Mouse (Mus musculus): Measurements from ENCODE around the gene Nrf1. TPM values are rescaled to one million over a fixed set of nuclear protein-coding genes. Genes with fewer than 3 reads are reported as not detected.

Nrf1 gene
- 76.6 and 77.3 TPM in 2 replicates for polyA plus RNA-seq (2014; fragmentation: Nextera tagmentation; extraction: Ambion mirVana)

GRCm38 (mm10) chr6:30047271-30048162 lies at the start of gene Nrf1:
Nrf1 (plus strand) TSS chr6:30047988.
- peak within 1 kb of the TSS; percentile 75 for H3K4me2 ChIP-seq
- H3K9me3 ChIP-seq (ENCODE audit: control insufficient read depth, low read length) = no peaks in the 10 kb centered on the region
- peaks cover 6% of the 10 kb centered on the region; the same call in 1 of the 2 replicates for H3K4me1 ChIP-seq (ENCODE audit: control insufficient read depth, insufficient read depth, low read length)
- WGBS = under 1% methylated on average over 75 of the region's 78 CpGs
- peak; percentile 94 for ATAC-seq (ENCODE audit: low FRiP score)
- peak within 1 kb of the TSS; percentile 100 for H3K4me3 ChIP-seq (ENCODE audit: low read depth, low read length)
- H3K9ac ChIP-seq (ENCODE audit: low read length) = peak within 1 kb of the TSS; percentile 100
- H3K27me3 ChIP-seq (ENCODE audit: control insufficient read depth, insufficient read depth, low read length) = no peaks in the 10 kb centered on the region
- peak within 1 kb of the TSS; percentile 100 for H3K27ac ChIP-seq (ENCODE audit: low read depth, low read length)
- peak; percentile 98 for DNase-seq (ENCODE audit: low spot score, missing footprints)
- H3K36me3 ChIP-seq (ENCODE audit: control insufficient read depth, insufficient read depth, low read length) = no peaks in the 10 kb centered on the region; the same call in 1 of the 2 replicates

DNA sequence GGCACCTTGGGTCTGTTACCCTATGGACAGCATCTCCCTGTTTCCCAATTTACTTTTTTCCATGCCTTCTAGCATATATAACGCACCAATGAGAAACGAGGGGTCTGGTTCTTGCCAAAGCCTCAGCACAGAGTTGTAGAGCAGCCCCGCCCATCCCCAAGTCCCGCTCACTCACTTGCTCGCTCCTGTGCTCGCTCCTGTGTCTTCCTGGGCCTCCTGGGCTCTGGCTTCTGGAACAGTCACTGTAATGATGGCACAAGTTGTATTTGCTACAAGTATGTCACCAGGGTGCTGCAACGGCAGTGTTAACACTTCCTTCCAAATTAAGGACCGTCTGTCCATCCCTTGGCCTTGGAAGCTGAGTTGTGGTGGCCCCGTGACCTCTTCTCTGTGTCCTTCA lies 49.6 kb upstream of the Nrf1 start:
- DNase-seq (ENCODE audit: low spot score, missing footprints) (no peak), ATAC-seq (ENCODE audit: low FRiP score) (no peak)
- Histone ChIP-seq H3K4me3 (ENCODE audit: low read depth, low read length) (no peak overlapping the region), H3K27me3 (ENCODE audit: control insufficient read depth, insufficient read depth, low read length) (no peaks in the 10 kb centered on the region), H3K9ac (ENCODE audit: low read length) (no peak overlapping the region), H3K4me2 (no peak overlapping the region), H3K36me3 (ENCODE audit: control insufficient read depth, insufficient read depth, low read length) (no peaks in the 10 kb centered on the region), H3K27ac (ENCODE audit: low read depth, low read length) (no peak overlapping the region), H3K4me1 (ENCODE audit: control insufficient read depth, insufficient read depth, low read length) (no peaks in the 10 kb centered on the region), H3K9me3 (ENCODE audit: control insufficient read depth, low read length) (no peaks in the 10 kb centered on the region)
- WGBS = 72% methylated on average over 9 of the region's 9 CpGs

DNA sequence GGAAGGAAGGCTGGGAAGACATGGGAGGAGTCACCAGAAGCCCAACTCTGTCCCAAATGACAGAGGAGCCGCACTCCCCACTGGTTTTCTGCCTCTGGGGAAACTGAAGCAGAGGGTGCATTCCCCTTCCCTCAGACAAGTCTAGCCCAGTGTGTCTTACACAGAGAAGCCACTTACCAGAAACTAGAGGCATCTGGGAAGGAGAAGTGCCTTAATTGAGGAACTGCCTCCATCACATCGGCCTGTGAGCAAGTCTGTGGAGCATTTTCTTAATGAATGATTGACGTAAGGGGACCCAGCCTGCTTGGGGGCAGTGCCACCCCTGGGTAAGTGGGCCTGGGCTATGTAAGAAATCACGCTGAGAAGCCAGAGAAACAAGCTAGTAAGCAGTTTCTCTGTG lies 49.0 kb upstream of the Nrf1 start:
- Histone ChIP-seq H3K4me2 (no peak overlapping the region), H3K9me3 (ENCODE audit: control insufficient read depth, low read length) (no peaks in the 10 kb centered on the region), H3K4me1 (ENCODE audit: control insufficient read depth, insufficient read depth, low read length) (no peaks in the 10 kb centered on the region), H3K27ac (ENCODE audit: low read depth, low read length) (no peak overlapping the region), H3K4me3 (ENCODE audit: low read depth, low read length) (no peak overlapping the region), H3K36me3 (ENCODE audit: control insufficient read depth, insufficient read depth, low read length) (no peaks in the 10 kb centered on the region), H3K27me3 (ENCODE audit: control insufficient read depth, insufficient read depth, low read length) (no peaks in the 10 kb centered on the region), H3K9ac (ENCODE audit: low read length) (no peak overlapping the region)
- WGBS = 71% methylated on average over 4 of the region's 4 CpGs
- no peak for DNase-seq (ENCODE audit: low spot score, missing footprints)
- no peak for ATAC-seq (ENCODE audit: low FRiP score)

- no peak overlapping the region for H3K4me3 ChIP-seq (ENCODE audit: low read depth, low read length)
- H3K4me2 ChIP-seq = no peak overlapping the region
- H3K4me1 ChIP-seq (ENCODE audit: control insufficient read depth, insufficient read depth, low read length) = no peaks in the 10 kb centered on the region
- H3K9me3 ChIP-seq (ENCODE audit: control insufficient read depth, low read length) = no peaks in the 10 kb centered on the region
- 77% methylated on average over 9 of the region's 9 CpGs for WGBS
- ATAC-seq (ENCODE audit: low FRiP score) (no peak), DNase-seq (ENCODE audit: low spot score, missing footprints) (no peak)
- H3K27me3 ChIP-seq (ENCODE audit: control insufficient read depth, insufficient read depth, low read length) = no peaks in the 10 kb centered on the region
- no peak overlapping the region for H3K9ac ChIP-seq (ENCODE audit: low read length)
- no peaks in the 10 kb centered on the region for H3K36me3 ChIP-seq (ENCODE audit: control insufficient read depth, insufficient read depth, low read length)
- no peak overlapping the region for H3K27ac ChIP-seq (ENCODE audit: low read depth, low read length)
Measured at GRCm38 (mm10) chr6:30002628-30003027, 45.2 kb upstream of the Nrf1 start.

DNA sequence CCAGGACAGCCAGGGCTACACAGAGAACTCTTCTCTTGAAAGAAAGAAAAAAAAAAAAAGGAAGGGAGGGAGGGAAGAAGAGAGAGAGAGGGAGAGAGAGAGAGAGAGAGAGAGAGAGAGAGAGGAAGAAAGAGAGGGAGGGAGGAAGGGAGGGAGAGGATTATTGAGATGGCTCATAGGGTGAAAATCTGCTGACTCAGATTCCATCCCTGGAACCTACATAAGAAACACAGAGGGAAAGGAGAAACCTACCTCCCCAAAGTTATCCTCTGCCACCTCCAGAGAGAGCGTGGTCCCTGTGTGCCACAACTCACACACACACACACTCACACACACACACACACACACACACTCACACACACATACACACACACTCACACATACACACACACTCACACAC lies 41.9 kb upstream of the Nrf1 start:
- WGBS = 92% methylated on average over 1 of the region's 1 CpGs
- no peak overlapping the region for H3K4me3 ChIP-seq (ENCODE audit: low read depth, low read length)

DNA sequence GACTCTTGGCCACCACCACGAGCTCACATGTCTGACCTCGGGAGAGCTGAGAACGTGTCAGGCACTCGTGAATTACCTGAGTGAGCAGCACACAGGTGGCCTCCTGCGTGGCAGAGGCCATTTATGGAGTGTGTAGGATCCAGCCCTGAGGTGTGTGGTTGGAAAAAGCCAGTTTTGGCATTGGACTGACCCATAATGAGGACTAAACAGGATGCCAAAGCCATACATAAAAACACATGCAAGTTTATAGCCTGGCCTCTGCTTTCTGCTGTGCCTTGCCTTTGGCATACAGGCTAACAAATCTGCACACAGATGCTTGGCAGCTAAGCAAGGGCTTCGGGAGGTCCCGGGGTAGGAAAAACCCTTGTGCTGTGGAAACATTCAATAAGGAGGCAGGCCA lies 38.6 kb upstream of the Nrf1 start:
- Histone ChIP-seq H3K27me3 (ENCODE audit: control insufficient read depth, insufficient read depth, low read length) (no peaks in the 10 kb centered on the region), H3K9me3 (ENCODE audit: control insufficient read depth, low read length) (no peaks in the 10 kb centered on the region), H3K4me2 (no peak overlapping the region), H3K4me1 (ENCODE audit: control insufficient read depth, insufficient read depth, low read length) (no peaks in the 10 kb centered on the region), H3K4me3 (ENCODE audit: low read depth, low read length) (no peak overlapping the region), H3K36me3 (ENCODE audit: control insufficient read depth, insufficient read depth, low read length) (no peaks in the 10 kb centered on the region), H3K27ac (ENCODE audit: low read depth, low read length) (no peak overlapping the region), H3K9ac (ENCODE audit: low read length) (no peak overlapping the region)
- DNase-seq (ENCODE audit: low spot score, missing footprints) (no peak), ATAC-seq (ENCODE audit: low FRiP score) (no peak)
- WGBS = 82% methylated on average over 7 of the region's 7 CpGs

More for the DNA sequence above, 41.9 kb upstream of the Nrf1 start:
- no peaks in the 10 kb centered on the region for H3K9me3 ChIP-seq (ENCODE audit: control insufficient read depth, low read length)
- H3K4me2 ChIP-seq = no peak overlapping the region
- no peak overlapping the region for H3K27ac ChIP-seq (ENCODE audit: low read depth, low read length)
- DNase-seq (ENCODE audit: low spot score, missing footprints) (no peak), ATAC-seq (ENCODE audit: low FRiP score) (no peak)
- H3K9ac ChIP-seq (ENCODE audit: low read length) = no peak overlapping the region
- H3K27me3 ChIP-seq (ENCODE audit: control insufficient read depth, insufficient read depth, low read length) = no peaks in the 10 kb centered on the region
- no peaks in the 10 kb centered on the region for H3K36me3 ChIP-seq (ENCODE audit: control insufficient read depth, insufficient read depth, low read length)
- H3K4me1 ChIP-seq (ENCODE audit: control insufficient read depth, insufficient read depth, low read length) = no peaks in the 10 kb centered on the region

- WGBS = 55% methylated on average over 2 of the region's 2 CpGs
- no peaks in the 10 kb centered on the region for H3K27me3 ChIP-seq (ENCODE audit: control insufficient read depth, insufficient read depth, low read length)
- ATAC-seq (ENCODE audit: low FRiP score) (no peak), DNase-seq (ENCODE audit: low spot score, missing footprints) (no peak)
- no peaks in the 10 kb centered on the region for H3K9me3 ChIP-seq (ENCODE audit: control insufficient read depth, low read length)
- H3K9ac ChIP-seq (ENCODE audit: low read length) = no peak overlapping the region
- H3K36me3 ChIP-seq (ENCODE audit: control insufficient read depth, insufficient read depth, low read length) = no peaks in the 10 kb centered on the region
- H3K27ac ChIP-seq (ENCODE audit: low read depth, low read length) = no peak overlapping the region
- no peak overlapping the region for H3K4me3 ChIP-seq (ENCODE audit: low read depth, low read length)
- H3K4me2 ChIP-seq = no peak overlapping the region
- H3K4me1 ChIP-seq (ENCODE audit: control insufficient read depth, insufficient read depth, low read length) = no peaks in the 10 kb centered on the region
Measured at GRCm38 (mm10) chr6:30013520-30013919, 34.3 kb upstream of the Nrf1 start.

GRCm38 (mm10) chr6:30014187-30014864 lies 33.5 kb upstream of the Nrf1 start:
- Histone ChIP-seq H3K4me2 (no peak overlapping the region), H3K27ac (ENCODE audit: low read depth, low read length) (no peak overlapping the region), H3K36me3 (ENCODE audit: control insufficient read depth, insufficient read depth, low read length) (no peaks in the 10 kb centered on the region), H3K4me1 (ENCODE audit: control insufficient read depth, insufficient read depth, low read length) (no peaks in the 10 kb centered on the region), H3K9me3 (ENCODE audit: control insufficient read depth, low read length) (no peaks in the 10 kb centered on the region), H3K27me3 (ENCODE audit: control insufficient read depth, insufficient read depth, low read length) (no peaks in the 10 kb centered on the region), H3K4me3 (ENCODE audit: low read depth, low read length) (no peak overlapping the region), H3K9ac (ENCODE audit: low read length) (no peak overlapping the region)
- DNase-seq (ENCODE audit: low spot score, missing footprints) (no peak), ATAC-seq (ENCODE audit: low FRiP score) (no peak)
- 89% methylated on average over 5 of the region's 5 CpGs for WGBS

DNA sequence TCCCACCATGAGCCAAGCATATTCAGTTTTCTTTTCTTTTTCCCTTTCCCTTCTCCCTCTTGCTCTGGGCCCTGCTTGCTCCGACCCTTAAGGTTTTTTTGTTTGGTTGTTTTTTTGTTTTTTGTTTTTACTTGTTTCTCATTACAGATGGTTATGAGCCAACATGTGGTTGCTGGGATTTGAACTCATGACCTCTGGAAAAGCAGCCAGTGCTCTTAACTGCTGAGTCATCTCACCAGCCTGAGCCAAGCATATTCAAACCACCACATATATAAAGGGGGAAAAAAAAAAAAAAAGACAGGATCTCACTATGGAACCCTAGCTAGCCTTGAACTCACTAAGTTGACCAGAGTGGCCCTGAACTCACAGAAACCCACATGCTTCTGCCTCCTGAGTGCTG lies 26.5 kb upstream of the Nrf1 start:
- H3K4me1 ChIP-seq (ENCODE audit: control insufficient read depth, insufficient read depth, low read length) = no peaks in the 10 kb centered on the region
- H3K36me3 ChIP-seq (ENCODE audit: control insufficient read depth, insufficient read depth, low read length) = no peaks in the 10 kb centered on the region
- ATAC-seq (ENCODE audit: low FRiP score) (no peak), DNase-seq (ENCODE audit: low spot score, missing footprints) (no peak)
- 77% methylated on average over 1 of the region's 1 CpGs for WGBS
- no peak overlapping the region for H3K9ac ChIP-seq (ENCODE audit: low read length)
- no peak overlapping the region for H3K4me3 ChIP-seq (ENCODE audit: low read depth, low read length)
- H3K27ac ChIP-seq (ENCODE audit: low read depth, low read length) = no peak overlapping the region
- no peak overlapping the region for H3K4me2 ChIP-seq
- H3K27me3 ChIP-seq (ENCODE audit: control insufficient read depth, insufficient read depth, low read length) = no peaks in the 10 kb centered on the region
- H3K9me3 ChIP-seq (ENCODE audit: control insufficient read depth, low read length) = no peaks in the 10 kb centered on the region
